Mouse (Mus musculus): ENCODE data around the gene Itgae. TPM values are rescaled to one million over a fixed set of nuclear protein-coding genes. Genes with fewer than 3 reads are reported as not detected.

Itgae gene
- polyA plus RNA-seq, 1 experiment from 2014 or later, result 0.16 TPM

GRCm38 (mm10) chr11:73085391-73085790, 5.0 kb upstream of the Itgae start:
- Histone ChIP-seq H3K27me3 (ENCODE audit: control insufficient read depth, insufficient read depth, low read length) (no peaks in the 10 kb centered on the region), H3K27ac (ENCODE audit: low read depth, low read length) (0 out of 2 replicates have a peak overlapping the region, but pooled peaks have one; percentile 4), H3K4me1 (ENCODE audit: control insufficient read depth, insufficient read depth, low read length) (no peaks in the 10 kb centered on the region), H3K4me3 (ENCODE audit: low read depth, low read length) (no peak overlapping the region), H3K36me3 (ENCODE audit: control insufficient read depth, insufficient read depth, low read length) (peaks cover 10% of the 10 kb centered on the region; the same call in 1 of the 2 replicates), H3K9me3 (ENCODE audit: control insufficient read depth, low read length) (no peaks in the 10 kb centered on the region), H3K4me2 (ENCODE audit: low read depth, low read length) (no peak overlapping the region), H3K9ac (replicated peaks; ENCODE audit: low read depth, low read length) (no peak overlapping the region)
- 76% methylated on average over 7 of the region's 7 CpGs for WGBS
- ATAC-seq (ENCODE audit: low read depth), result no peak

GRCm38 (mm10) chr11:73087700-73088480, 2.5 kb upstream of the Itgae start:
- no peaks in the 10 kb centered on the region for H3K4me1 ChIP-seq (ENCODE audit: control insufficient read depth, insufficient read depth, low read length)
- WGBS, result 81% methylated on average over 6 of the region's 6 CpGs
- no peaks in the 10 kb centered on the region for H3K27me3 ChIP-seq (ENCODE audit: control insufficient read depth, insufficient read depth, low read length)
- H3K4me2 ChIP-seq (ENCODE audit: low read depth, low read length), result no peak overlapping the region
- H3K9me3 ChIP-seq (ENCODE audit: control insufficient read depth, low read length), result no peaks in the 10 kb centered on the region
- H3K27ac ChIP-seq (ENCODE audit: low read depth, low read length), result no peak overlapping the region
- H3K36me3 ChIP-seq (ENCODE audit: control insufficient read depth, insufficient read depth, low read length), result no peaks in the 10 kb centered on the region
- ATAC-seq (ENCODE audit: low read depth), result no peak
- no peak overlapping the region for H3K9ac ChIP-seq (replicated peaks; ENCODE audit: low read depth, low read length)
- no peak overlapping the region for H3K4me3 ChIP-seq (ENCODE audit: low read depth, low read length)

- Histone ChIP-seq H3K27ac (ENCODE audit: low read depth, low read length) (no peak overlapping the region), H3K36me3 (ENCODE audit: control insufficient read depth, insufficient read depth, low read length) (no peaks in the 10 kb centered on the region), H3K27me3 (ENCODE audit: control insufficient read depth, insufficient read depth, low read length) (no peaks in the 10 kb centered on the region), H3K4me3 (ENCODE audit: low read depth, low read length) (no peak overlapping the region), H3K9me3 (ENCODE audit: control insufficient read depth, low read length) (no peaks in the 10 kb centered on the region), H3K4me1 (ENCODE audit: control insufficient read depth, insufficient read depth, low read length) (no peaks in the 10 kb centered on the region), H3K4me2 (ENCODE audit: low read depth, low read length) (no peak overlapping the region), H3K9ac (replicated peaks; ENCODE audit: low read depth, low read length) (no peak overlapping the region)
- ATAC-seq (ENCODE audit: low read depth), result no peak
- WGBS, result 96% methylated on average over 2 of the region's 2 CpGs
These were observed 443 bp downstream of the Itgae start for GRCm38 (mm10) chr11:73090826-73091225.

- Histone ChIP-seq H3K9me3 (ENCODE audit: control insufficient read depth, low read length) (no peaks in the 10 kb centered on the region), H3K27ac (ENCODE audit: low read depth, low read length) (no peak overlapping the region), H3K4me1 (ENCODE audit: control insufficient read depth, insufficient read depth, low read length) (no peaks in the 10 kb centered on the region), H3K9ac (replicated peaks; ENCODE audit: low read depth, low read length) (no peak overlapping the region), H3K36me3 (ENCODE audit: control insufficient read depth, insufficient read depth, low read length) (no peaks in the 10 kb centered on the region), H3K4me3 (ENCODE audit: low read depth, low read length) (no peak overlapping the region), H3K4me2 (ENCODE audit: low read depth, low read length) (no peak overlapping the region), H3K27me3 (ENCODE audit: control insufficient read depth, insufficient read depth, low read length) (no peaks in the 10 kb centered on the region)
- ATAC-seq (ENCODE audit: low read depth), result no peak
- 89% methylated on average over 4 of the region's 4 CpGs for WGBS
These were observed 1.7 kb downstream of the Itgae start for GRCm38 (mm10) chr11:73092057-73092456.

- Histone ChIP-seq H3K4me1 (ENCODE audit: control insufficient read depth, insufficient read depth, low read length) (no peaks in the 10 kb centered on the region), H3K27ac (ENCODE audit: low read depth, low read length) (no peak overlapping the region), H3K36me3 (ENCODE audit: control insufficient read depth, insufficient read depth, low read length) (no peaks in the 10 kb centered on the region), H3K27me3 (ENCODE audit: control insufficient read depth, insufficient read depth, low read length) (no peaks in the 10 kb centered on the region), H3K9ac (replicated peaks; ENCODE audit: low read depth, low read length) (no peak overlapping the region), H3K9me3 (ENCODE audit: control insufficient read depth, low read length) (no peaks in the 10 kb centered on the region), H3K4me3 (ENCODE audit: low read depth, low read length) (no peak overlapping the region), H3K4me2 (ENCODE audit: low read depth, low read length) (no peak overlapping the region)
- no peak for ATAC-seq (ENCODE audit: low read depth)
- 81% methylated on average over 7 of the region's 7 CpGs for whole genome bisulfite sequencing
These were observed 2.5 kb downstream of the Itgae start for GRCm38 (mm10) chr11:73092877-73093276.

- H3K4me1 ChIP-seq (ENCODE audit: control insufficient read depth, insufficient read depth, low read length), result no peaks in the 10 kb centered on the region
- H3K27me3 ChIP-seq (ENCODE audit: control insufficient read depth, insufficient read depth, low read length), result no peaks in the 10 kb centered on the region
- H3K9ac ChIP-seq (replicated peaks; ENCODE audit: low read depth, low read length), result no peak overlapping the region
- no peak overlapping the region for H3K4me2 ChIP-seq (ENCODE audit: low read depth, low read length)
- no peak overlapping the region for H3K4me3 ChIP-seq (ENCODE audit: low read depth, low read length)
- 79% methylated on average over 11 of the region's 11 CpGs for WGBS
- ATAC-seq (ENCODE audit: low read depth), result no peak
- H3K27ac ChIP-seq (ENCODE audit: low read depth, low read length), result no peak overlapping the region
- H3K36me3 ChIP-seq (ENCODE audit: control insufficient read depth, insufficient read depth, low read length), result no peaks in the 10 kb centered on the region
- no peaks in the 10 kb centered on the region for H3K9me3 ChIP-seq (ENCODE audit: control insufficient read depth, low read length)
These were observed 4.0 kb downstream of the Itgae start for GRCm38 (mm10) chr11:73094231-73094995.

GRCm38 (mm10) chr11:73098860-73099259, 8.5 kb downstream of the Itgae start:
- no peaks in the 10 kb centered on the region for H3K36me3 ChIP-seq (ENCODE audit: control insufficient read depth, insufficient read depth, low read length)
- H3K27ac ChIP-seq (ENCODE audit: low read depth, low read length), result no peak overlapping the region
- H3K4me1 ChIP-seq (ENCODE audit: control insufficient read depth, insufficient read depth, low read length), result no peaks in the 10 kb centered on the region
- WGBS, result 61% methylated on average over 5 of the region's 5 CpGs
- ATAC-seq (ENCODE audit: low read depth), result no peak
- H3K4me2 ChIP-seq (ENCODE audit: low read depth, low read length), result no peak overlapping the region
- no peaks in the 10 kb centered on the region for H3K27me3 ChIP-seq (ENCODE audit: control insufficient read depth, insufficient read depth, low read length)
- no peak overlapping the region for H3K4me3 ChIP-seq (ENCODE audit: low read depth, low read length)
- H3K9me3 ChIP-seq (ENCODE audit: control insufficient read depth, low read length), result no peaks in the 10 kb centered on the region
- no peak overlapping the region for H3K9ac ChIP-seq (replicated peaks; ENCODE audit: low read depth, low read length)

GRCm38 (mm10) chr11:73099976-73100750, 9.8 kb downstream of the Itgae start:
- no peaks in the 10 kb centered on the region for H3K27me3 ChIP-seq (ENCODE audit: control insufficient read depth, insufficient read depth, low read length)
- no peak overlapping the region for H3K4me2 ChIP-seq (ENCODE audit: low read depth, low read length)
- no peak overlapping the region for H3K9ac ChIP-seq (replicated peaks; ENCODE audit: low read depth, low read length)
- H3K4me1 ChIP-seq (ENCODE audit: control insufficient read depth, insufficient read depth, low read length), result no peaks in the 10 kb centered on the region
- H3K4me3 ChIP-seq (ENCODE audit: low read depth, low read length), result no peak overlapping the region
- no peak for ATAC-seq (ENCODE audit: low read depth)
- no peaks in the 10 kb centered on the region for H3K9me3 ChIP-seq (ENCODE audit: control insufficient read depth, low read length)
- no peaks in the 10 kb centered on the region for H3K36me3 ChIP-seq (ENCODE audit: control insufficient read depth, insufficient read depth, low read length)
- H3K27ac ChIP-seq (ENCODE audit: low read depth, low read length), result no peak overlapping the region
- WGBS, result 66% methylated on average over 14 of the region's 14 CpGs
